Mouse (Mus musculus) heart, adult 9 months (tissue): Measurements from ENCODE around the gene Kdm4b.

Source experiments
- DNase-seq, 2 experiments: peaks; one replicate each; pipeline ENCODE4 v3.0.0; 2022; ENCODE audit warnings: low spot score in 2 of 2

Kdm4b gene

DNA sequence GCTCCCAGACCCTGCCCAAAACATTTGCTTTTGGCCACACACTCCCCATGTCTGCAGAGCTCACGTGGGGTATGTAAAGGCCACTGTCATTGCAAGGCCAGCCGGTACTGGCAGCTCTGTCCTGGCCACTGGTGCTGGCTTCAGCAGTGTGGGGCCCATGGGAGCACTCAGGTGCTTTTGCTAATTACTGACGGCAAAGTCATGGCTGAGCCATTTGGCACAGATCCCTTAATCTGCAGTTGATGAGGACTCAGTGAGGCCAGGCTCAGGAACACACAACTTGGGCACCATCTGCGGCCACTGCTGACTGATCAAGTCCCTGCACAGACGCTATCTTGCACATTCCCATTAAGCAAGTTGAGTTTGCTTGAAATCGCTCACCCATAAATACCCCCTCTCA lies 59.0 kb downstream of the Kdm4b start:
- DNase-seq, result no peak

DNA sequence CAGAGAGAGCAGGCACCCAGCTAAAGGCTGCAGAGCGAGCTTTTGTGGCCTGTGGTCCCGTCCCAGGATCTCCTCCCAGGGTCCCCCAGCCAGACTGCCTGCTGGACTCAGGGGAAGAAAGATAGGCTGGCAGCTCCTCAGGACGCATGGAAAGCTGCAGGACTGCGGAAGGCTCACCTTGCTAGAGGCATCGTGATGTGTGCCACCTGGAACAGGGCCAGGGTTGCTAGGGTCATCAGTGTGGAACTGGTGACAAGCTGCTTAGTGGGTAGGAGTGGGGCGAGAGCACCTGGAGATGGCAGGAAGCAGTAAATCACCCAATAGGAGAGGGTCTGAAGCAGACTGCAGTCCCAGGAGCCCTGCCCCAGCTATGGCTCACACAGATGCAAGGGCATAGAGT lies 61.8 kb downstream of the Kdm4b start:
- DNase-seq, result no peak

DNA sequence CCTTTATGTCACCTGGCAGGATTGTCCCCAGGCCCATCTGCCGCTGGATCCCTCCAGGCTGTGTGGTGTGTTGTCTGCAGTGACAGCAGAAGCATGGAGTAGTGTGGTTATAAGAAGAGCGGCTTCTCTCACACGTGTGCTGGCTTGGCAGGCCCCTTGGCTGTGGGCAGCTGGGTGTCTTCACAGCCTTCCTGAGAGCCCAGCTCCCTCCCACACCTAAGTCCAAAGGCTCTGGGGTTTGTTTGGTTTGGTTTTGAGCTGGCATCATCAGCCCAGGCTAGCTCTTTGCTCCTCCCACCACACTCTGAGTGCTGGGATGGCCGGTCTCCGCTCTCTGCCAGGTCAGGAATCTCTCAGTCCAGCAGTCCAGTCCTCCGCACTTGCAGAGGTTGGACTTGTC lies 67.4 kb downstream of the Kdm4b start:
- DNase-seq, result no peak

DNA sequence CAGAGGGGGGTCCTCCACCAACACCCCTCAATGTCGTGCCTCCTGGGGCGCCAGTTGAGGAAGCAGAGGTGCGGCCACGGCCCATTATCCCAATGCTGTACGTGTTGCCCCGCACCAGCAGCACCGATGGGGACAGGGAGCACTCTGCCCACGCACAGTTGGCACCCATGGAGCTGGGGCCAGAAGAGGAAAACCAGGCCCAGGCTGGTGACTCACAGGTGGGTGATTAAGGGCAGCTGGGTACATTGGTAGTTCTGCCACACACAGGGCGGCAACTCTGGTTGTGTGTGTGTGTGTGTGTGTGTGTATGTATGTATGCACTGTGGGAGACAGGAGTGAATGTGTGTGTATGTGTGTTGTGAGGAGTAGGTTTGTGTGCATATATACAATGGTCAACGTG lies 68.0 kb downstream of the Kdm4b start:
- no peak for DNase-seq

DNA sequence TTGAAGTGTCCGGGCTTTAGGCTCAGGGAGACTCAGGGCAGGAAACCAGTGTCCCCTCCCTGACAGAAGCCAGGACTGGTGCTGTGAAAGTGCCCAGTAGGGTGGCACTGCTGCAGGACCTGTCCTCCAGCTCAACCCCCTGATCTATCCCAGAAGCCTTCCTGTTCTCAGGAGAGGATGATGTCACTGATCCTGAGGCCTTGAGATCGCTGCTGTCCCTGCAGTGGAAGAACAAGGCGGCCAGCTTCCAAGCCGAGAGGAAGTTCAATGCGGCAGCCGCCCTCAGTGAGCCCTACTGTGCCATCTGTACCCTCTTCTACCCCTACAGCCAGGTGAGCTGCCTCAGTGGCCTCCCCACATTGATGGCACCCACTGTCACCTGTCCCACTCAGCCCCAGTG lies 70.2 kb downstream of the Kdm4b start:
- no peak for DNase-seq

DNA sequence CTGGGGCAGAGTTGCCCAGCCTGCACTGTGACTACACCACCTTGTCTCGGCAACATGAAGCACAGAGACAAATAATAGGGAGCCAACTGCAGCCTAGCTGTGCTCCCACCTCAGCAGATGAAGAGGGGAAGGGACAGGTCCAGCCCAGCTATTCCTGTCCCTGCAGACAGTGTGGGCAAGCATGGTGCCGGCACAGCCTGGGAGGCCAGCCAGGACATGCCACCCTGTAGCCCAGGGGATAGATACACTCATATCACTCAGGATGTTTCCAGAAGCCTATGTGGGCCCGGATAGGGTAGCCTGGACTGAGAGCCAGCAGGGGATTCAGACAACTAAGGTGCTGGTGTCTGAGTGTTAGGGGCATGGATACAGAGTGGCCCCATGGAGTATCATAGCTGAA lies 74.4 kb downstream of the Kdm4b start:
- peak; percentile 23 to 24 for DNase-seq

DNA sequence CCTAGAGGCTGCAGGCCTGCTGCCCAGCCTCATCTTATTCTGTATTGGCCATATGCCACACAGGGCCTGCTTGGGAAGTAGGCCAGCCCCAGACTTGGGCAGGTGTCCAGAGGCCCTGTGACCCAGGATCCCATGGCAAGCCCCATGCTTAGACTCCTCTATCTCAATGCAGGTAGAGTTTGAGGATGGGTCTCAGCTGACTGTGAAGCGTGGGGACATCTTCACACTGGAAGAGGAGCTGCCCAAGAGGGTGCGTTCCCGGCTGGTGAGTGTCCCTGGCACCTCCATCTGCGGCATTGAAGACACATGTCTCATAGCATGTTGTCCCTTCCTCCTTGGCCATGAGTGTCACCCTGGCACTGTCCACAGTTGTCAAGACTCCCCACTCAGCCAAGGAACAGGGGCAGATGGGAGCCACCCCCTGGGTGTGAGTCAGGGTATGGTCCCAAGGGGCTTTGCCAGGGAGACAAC lies 75.2 kb downstream of the Kdm4b start:
- DNase-seq, result peak; percentile 24 to 41

DNA sequence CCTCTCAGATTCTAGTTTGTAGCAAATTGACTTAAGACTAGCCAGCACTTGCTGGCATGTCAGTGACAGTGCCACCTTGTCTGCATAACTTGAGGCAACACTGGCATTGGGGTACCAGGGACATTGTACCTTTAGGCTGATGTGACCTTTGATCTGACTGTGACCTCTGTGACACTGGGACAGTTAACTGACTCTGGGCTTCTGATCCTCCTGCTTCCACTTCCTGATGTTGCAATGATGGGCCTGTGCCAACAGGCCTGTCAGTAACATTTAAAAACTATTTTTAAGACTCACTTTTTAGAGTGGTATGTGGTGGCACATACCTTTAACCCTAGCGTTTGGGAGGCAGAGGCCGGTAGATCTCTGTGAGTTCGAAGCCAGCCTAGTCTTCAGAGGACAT lies 79.5 kb downstream of the Kdm4b start:
- DNase-seq, result no peak

DNA sequence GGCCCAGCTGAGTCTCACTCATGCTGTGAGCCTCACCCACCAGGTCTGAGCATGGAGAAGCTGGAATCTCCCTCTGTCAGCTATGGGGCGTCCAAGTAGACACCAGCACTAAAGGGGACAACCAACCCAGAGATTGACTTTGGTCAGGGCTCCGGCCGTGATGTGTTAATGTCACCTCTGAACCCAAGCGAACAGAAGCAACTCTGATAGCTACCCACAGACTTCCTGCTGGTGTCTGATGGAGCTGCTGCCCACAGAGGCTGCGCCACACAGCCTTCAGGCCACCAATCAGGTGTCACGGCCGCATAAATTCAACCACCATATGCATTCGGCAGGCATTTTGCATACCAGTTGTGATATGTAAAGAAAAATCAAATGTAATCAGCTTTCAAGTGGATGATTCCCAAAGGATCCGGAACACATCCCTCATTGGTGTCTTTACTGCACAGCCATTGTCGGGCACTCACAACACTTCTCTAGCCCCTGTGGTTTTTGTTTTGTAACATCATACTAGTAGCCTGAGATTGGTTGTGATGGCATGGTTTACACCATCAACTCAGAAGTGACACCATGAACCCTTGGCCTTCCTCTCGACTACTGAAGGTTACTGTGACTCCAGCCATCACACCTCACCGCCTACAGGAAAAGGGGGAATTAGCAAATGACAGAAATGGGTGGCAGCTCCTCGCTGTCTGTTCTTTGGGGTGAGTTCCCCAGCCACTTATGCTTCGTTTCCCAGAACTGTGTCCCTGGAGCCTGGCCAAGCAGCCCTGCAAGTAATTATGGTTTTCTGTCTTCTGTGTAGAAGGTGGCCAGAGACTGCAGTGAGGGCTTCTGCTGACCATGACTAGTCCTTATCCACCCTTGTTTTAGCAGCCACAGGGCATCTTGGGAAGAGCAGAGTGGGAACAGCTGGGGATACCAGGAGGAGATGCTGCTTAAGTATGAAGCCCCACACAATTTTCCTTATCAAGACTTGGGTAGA lies 80.3 kb downstream of the Kdm4b start:
- DNase-seq, result no peak

DNA sequence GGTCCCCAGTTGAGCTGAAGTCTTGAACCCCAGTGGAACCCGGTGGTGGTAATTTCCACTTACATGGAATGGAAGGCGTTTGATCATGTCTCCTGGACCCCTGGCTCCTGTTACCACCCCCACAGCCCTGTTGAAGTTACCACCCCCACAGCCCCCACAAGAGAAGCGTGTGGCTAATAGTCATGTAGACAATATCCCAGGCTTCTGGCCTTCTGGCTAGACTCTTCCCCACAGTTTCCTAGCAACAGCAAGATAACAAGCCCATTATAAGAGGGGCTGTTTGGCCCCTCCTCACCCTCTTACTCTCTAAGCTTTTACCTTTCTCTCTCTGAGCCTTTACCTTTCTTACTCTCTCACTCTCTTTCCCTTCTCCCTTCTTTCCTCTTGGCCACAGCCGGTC lies 81.0 kb downstream of the Kdm4b start:
- DNase-seq, result no peak

DNA sequence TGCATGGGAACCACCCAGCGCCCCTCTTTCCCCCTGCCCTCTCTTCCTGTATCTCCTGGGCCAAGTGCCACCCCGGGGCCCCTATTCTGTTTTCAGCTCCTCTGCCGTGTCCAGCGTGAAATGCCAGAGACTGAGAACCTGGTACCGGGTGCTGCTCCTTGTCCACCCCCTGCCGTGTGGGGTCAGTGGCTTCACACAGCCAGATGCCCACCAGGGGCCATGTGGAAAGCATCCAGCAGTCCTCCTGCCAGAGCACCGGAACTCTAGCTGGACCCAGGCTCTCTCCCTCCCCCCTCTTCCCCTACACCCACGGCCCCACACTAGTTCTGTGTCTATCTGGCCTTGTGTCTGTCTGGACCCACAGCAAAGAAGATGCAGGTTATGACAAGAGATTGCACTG lies 81.5 kb downstream of the Kdm4b start:
- no peak for DNase-seq

DNA sequence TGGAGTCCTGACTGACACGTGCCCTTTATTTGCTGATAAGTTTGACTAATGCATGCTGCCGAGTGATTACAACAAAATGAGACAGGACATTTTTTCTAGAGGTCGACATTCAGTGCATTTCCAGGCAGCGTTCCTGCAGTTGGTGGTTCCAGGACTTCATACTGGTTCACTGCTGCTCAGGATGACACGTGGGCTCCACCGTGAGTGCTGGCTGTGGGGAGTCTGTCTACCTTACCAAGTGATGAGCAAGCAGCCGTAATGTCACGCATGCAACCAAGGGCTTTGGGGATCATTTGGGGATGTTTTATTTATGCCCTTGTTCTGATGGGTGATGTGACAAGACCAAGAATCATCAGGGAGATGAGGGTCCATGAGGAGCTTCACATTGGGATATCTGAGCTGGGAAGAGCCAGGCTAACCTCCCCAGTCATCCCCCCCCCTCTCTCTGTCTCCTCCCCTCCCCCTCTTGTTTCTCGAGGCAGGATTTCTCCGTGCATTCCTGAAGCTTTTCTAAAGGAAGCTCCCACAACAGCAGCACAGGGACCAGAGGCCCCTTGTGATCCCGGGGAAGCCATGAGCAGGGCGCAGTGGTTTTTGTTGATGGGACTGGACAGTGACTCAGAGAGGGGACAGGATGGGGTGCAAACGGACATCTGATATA lies 83.2 kb downstream of the Kdm4b start:
- DNase-seq, result no peak

DNA sequence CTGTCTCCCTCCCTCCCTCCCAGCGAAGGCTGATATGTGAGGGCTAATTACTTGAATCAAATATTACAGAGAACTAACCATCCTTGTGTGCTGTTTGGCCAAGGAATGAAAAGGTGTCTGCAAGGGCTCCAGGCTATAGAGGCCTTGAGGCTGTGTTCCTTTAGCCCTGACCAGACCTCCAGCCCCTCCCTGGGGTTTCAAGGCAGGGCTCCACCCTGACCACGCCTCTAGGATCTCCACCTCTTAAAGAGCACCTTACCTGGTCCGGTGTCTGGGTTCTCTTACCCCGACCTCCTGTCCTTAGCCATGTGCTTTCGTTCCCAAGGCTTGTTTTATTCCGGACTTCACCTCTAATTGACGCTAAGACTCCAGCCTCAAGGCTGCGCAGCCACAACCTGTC lies 83.9 kb downstream of the Kdm4b start:
- DNase-seq, result no peak

DNA sequence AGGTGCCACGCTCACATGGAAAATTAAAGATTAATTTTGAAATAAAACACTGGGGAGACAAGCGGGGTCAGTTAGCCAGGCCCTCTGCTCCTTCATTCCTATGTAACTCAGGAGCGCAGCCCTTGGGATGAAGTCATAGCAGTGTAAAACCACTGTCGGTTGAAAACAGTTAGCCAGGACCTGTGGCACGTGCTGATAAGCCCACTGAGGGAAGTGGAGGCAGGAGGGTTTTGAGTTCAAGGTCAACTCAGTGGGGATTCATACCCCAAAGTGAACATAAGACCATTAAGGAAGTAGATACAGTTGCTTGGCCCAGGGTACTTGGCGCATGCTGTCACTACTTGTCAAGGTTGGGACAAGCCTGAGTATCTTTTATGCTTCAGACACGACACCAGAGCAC lies 85.6 kb downstream of the Kdm4b start:
- no peak for DNase-seq

DNA sequence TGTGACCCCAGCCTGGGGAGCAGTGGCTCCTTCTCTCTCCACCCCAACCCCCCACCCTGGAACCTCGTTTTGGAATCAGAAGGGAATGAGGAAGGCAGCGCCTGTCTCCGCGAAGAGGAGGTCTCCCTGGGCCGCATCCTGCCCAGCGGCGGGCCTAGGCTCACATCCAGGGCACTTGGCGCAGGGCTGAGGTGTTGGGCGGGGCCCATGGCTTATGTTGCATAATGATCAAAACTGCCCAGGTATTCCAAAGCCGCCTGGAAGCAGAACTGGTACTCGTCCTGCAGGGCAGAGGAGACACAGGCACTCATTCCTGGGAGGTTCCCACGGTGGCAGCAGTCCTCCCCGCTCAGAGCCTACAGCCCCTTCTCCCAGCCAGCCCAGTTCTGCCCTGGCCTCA lies 87.3 kb downstream of the Kdm4b start:
- no peak for DNase-seq

DNA sequence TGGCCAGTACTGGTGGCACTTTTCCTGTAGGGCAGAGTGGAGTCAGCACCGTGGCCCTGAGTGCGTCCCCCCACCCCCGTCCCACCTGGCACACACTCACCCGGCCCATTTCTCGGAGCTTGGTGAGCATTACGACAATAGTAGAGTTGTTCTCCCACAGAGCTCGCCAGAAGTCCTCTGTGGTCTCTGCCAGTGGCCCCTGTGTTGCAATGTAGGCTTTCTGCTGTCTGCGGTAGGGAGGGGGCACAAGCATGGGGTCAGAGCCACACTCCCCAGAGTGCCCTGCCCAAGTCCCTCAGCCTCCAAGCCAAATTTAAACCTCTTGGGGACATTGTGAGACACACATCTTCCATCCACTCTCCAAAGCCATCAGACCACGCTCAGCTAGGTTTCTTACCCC lies 88.9 kb downstream of the Kdm4b start:
- no peak for DNase-seq

DNA sequence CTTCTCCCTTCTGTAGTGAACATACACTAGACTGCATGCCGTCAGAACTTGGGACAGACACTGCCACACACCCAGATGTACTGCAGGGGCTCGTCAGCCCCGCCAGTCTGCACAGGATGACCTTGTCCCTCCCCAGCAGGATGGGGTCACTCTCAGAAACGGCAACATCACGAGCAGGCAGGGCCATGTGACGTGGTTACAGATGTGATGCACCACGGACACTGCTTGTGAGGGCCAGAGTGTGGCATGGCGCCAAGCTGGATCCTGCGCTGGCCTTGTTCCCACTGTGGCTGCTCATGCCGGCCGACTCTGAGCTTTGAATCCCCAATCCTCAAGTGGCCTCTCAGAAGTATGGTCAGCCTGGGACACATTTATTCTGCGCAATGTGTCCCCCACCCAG lies 92.4 kb downstream of the Kdm4b start:
- DNase-seq, result no peak

DNA sequence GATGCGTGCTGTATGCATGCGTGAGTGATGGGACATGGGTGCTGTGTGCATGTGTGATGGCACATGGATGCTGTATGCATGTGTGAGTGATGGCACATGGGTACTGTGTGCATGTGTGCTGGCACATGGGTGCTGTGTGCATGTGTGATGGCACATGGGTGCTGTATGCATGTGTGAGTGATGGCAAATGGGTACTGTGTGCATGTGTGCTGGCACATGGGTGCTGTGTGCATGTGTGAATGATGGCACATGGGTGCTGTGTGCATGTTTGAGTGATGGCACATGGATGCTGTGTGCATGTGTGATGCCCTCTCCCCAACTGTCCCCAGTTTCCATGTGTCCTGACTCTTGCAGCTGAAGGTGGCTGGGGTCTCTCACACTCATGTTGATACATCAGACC lies 94.2 kb downstream of the Kdm4b start:
- no peak for DNase-seq

DNA sequence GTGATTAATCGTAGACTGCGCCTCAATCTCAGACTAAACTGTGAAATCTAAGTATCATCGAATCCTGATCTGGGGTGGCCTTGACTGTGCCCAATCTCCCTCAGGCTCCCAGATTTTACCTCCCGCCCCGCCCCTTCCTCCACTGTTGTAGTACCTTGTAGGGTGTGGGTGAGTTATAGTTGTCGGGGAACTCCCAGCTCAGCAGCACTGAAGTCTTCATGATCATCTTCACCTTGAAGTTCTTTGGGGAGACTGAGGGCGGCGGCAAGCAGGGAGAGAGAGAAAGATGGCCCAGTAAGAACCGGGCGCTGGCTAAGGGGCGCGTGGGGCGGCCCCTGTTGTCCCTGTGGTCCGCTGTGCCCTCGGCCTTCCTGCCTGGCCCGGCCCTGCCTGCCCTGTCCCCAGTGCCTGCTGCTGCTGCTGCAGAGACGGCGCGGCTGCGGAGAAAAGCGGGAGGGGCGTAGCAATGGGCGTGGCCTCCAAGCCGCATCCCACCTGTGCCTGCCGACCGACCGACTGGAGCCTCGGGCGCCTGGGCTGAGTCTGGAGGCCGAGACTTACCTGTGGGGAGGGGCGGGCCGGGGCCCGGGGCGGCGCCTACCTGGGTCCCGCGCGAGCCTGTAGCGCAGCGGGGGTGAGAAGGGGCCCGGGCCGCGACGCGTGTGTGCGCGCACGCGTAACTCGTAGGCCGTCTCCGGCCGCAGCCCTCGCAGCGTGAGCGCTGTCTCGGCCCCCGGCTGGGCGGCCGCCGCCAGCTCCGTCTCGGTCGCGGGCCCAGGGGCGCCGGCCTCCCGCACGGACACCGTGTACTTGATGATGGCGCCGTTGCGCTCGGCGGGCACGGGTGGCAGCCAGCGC lies 99.1 kb downstream of the Kdm4b start:
- DNase-seq, result no peak

DNA sequence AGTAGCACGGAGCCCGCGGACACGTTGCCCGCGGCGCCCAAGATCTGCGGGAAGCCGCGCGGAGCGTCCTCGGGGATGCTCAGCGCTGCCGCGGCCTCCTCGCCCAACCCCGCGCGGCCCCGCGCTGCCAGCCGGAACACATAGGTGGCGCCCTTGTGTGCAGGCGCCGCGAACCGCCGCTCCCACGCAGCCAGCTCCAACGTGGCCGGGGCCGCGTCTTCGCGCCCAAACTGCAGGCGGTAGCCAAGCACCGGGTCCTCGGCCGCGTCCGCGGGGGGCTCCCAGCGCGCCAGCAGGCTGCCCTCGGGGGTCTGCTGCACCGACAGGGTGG lies 99.7 kb downstream of the Kdm4b start:
- DNase-seq, result peak; percentile 51 to 59

DNA sequence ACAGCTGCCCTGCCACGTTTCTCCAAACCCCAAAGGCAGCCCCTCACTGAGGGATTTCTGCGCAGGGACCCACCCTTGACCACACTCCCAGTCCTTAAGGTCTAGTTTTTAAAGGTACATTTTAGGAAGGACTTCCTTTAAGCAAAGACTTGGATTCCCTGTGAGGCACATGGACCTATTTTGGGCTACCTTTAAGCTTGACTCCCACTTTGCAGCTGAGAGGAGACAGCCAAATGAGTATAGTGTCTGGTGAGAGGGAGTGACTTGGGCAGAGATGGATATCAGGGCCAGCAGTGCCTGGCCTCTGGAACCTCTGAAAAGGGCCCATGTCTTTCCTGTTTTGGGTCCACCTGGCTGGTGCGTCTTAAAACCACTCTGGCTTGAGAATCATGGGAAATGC lies 100.1 kb downstream of the Kdm4b start:
- DNase-seq, result no peak

DNA sequence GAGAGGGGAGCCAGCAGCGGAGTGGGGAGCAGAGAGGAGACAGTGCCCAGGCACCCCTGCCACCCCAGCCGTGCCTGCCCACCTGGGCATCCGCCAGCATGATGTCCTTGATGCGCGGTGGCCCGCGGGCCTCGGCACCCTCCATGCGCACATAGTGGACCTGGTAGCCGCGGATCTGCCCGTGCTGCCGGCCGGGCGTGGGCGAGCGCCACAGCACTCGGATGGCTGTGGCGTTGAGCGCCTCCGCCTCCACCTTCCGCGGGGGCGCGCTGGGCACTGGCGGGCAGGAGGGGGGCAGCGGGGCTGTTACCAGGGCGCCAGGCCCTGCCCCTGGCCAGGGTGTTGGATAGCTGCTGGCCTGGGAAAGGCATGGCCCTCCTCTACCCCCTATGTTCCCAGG lies 102.0 kb downstream of the Kdm4b start:
- no peak for DNase-seq
